Mouse (Mus musculus) layer of hippocampus, adult 11-12 months (tissue): ENCODE measurements at regions not wholly inside any gene's neighbourhood (a gene's known extent, or its start where the extent isn't known, plus 50 kb on each side); places are given as distances from the start of the nearest gene placed in this dataset.

Source experiments
- DNase-seq: peaks from one replicate; pipeline ENCODE4 v3.0.0; 2022; ENCODE audit warnings: low spot score

- DNase-seq = no peak
These were observed 82.9 kb upstream of the Cryz start for GRCm38 (mm10) chr3:154513566-154513965.

GRCm38 (mm10) chr3:154510160-154510559, 86.4 kb upstream of the Cryz start:
- DNase-seq = no peak

- no peak for DNase-seq
These were observed 87.1 kb upstream of the Cryz start for GRCm38 (mm10) chr3:154509394-154509793.

- no peak for DNase-seq
These were observed 103.1 kb upstream of the Cryz start for GRCm38 (mm10) chr3:154493387-154493920.

GRCm38 (mm10) chr3:154472426-154472825, 124.1 kb upstream of the Cryz start:
- DNase-seq = no peak

GRCm38 (mm10) chr3:154467581-154468374, 128.7 kb upstream of the Cryz start:
- DNase-seq = peak; percentile 44

- DNase-seq = no peak
These were observed 127.7 kb upstream of the Lhx8 start for GRCm38 (mm10) chr3:154458208-154458607.

GRCm38 (mm10) chr3:154453025-154453424, 122.6 kb upstream of the Lhx8 start:
- no peak for DNase-seq

GRCm38 (mm10) chr3:154452585-154452984, 122.1 kb upstream of the Lhx8 start:
- no peak for DNase-seq

- no peak for DNase-seq
These were observed 120.7 kb upstream of the Lhx8 start for GRCm38 (mm10) chr3:154451169-154451568.

GRCm38 (mm10) chr3:154443351-154444075, 113.1 kb upstream of the Lhx8 start:
- no peak for DNase-seq

- no peak for DNase-seq
These were observed 111.0 kb upstream of the Lhx8 start for GRCm38 (mm10) chr3:154441454-154441853.

GRCm38 (mm10) chr3:154440899-154441298, 110.4 kb upstream of the Lhx8 start:
- no peak for DNase-seq

- no peak for DNase-seq
These were observed 100.4 kb upstream of the Lhx8 start for GRCm38 (mm10) chr3:154430856-154431255.

- no peak for DNase-seq
These were observed 99.2 kb upstream of the Lhx8 start for GRCm38 (mm10) chr3:154429666-154430065.

- no peak for DNase-seq
These were observed 94.1 kb upstream of the Lhx8 start for GRCm38 (mm10) chr3:154424589-154424988.

GRCm38 (mm10) chr3:154421461-154421950, 91.0 kb upstream of the Lhx8 start:
- no peak for DNase-seq

GRCm38 (mm10) chr3:154418177-154418832, 87.8 kb upstream of the Lhx8 start:
- no peak for DNase-seq

GRCm38 (mm10) chr3:154414358-154414757, 83.9 kb upstream of the Lhx8 start:
- no peak for DNase-seq

GRCm38 (mm10) chr3:154410292-154410691, 79.8 kb upstream of the Lhx8 start:
- no peak for DNase-seq

- no peak for DNase-seq
These were observed 71.6 kb upstream of the Lhx8 start for GRCm38 (mm10) chr3:154402081-154402480.

- no peak for DNase-seq
These were observed 63.2 kb upstream of the Lhx8 start for GRCm38 (mm10) chr3:154393626-154394025.
